Mouse (Mus musculus): ENCODE measurements around the gene Tbx2.

GRCm38 (mm10) chr11:85814678-85815077 is 17.7 kb upstream of the Tbx2 start:
- TF ChIP-seq POLR2A (IDR thresholded peaks at IDR 0.05; ENCODE audit: borderline replicate concordance, extremely low read depth, insufficient read depth, insufficient read length, poor library complexity, severe bottlenecking) (no peak), CTCF (IDR thresholded peaks at IDR 0.05; ENCODE audit: borderline replicate concordance, extremely low read depth, insufficient read depth, insufficient read length) (no peak)
